Mouse (Mus musculus) intestine, postnatal 0 days (tissue): ENCODE data around the gene Itgb3. TPM values are rescaled to one million over a fixed set of nuclear protein-coding genes. Genes with fewer than 3 reads are reported as not detected.

Experiments
- ATAC-seq: fragments of 200-750 bp; cut with Nextera tagmentation; 2 replicates; pipeline ENCODE4 v1.8.0; 2017; ENCODE audit warnings: mild to moderate bottlenecking, moderate TSS enrichment, moderate library complexity
- H3K27ac ChIP-seq: fragments of 300-500 bp; sonication (generic); 2 replicates; pipeline ENCODE4 v1.5.1; 2014; ENCODE audit warnings: mild to moderate bottlenecking, low read depth, low read length, moderate library complexity
- H3K27me3 ChIP-seq: fragments of 300-500 bp; sonication (generic); replicated peaks from 2 replicates; pipeline ENCODE4 v1.6.1; 2014; ENCODE audit warnings: low read length, mixed read lengths; ENCODE audit not compliant: control insufficient read depth, insufficient read depth
- H3K36me3 ChIP-seq: fragments of 300-500 bp; sonication (generic); 2 replicates; pipeline ENCODE4 v1.6.1; 2014; ENCODE audit warnings: mild to moderate bottlenecking, moderate library complexity; ENCODE audit not compliant: control insufficient read depth, insufficient read depth
- H3K4me1 ChIP-seq: fragments of 300-500 bp; sonication (generic); replicated peaks from 2 replicates; pipeline ENCODE4 v1.6.1; 2014; ENCODE audit warnings: antibody characterized with exemption, low read length, mixed read lengths; ENCODE audit not compliant: control insufficient read depth, insufficient read depth
- H3K4me2 ChIP-seq: fragments of 300-500 bp; sonication (generic); replicated peaks from 2 replicates; pipeline ENCODE4 v1.6.1; 2014; ENCODE audit warnings: low read depth, mild to moderate bottlenecking, moderate library complexity
- H3K4me3 ChIP-seq: fragments of 300-500 bp; sonication (generic); 2 replicates; pipeline ENCODE4 v1.5.1; 2014; ENCODE audit warnings: low read depth, low read length
- H3K9ac ChIP-seq: fragments of 300-500 bp; sonication (generic); 2 replicates; pipeline ENCODE4 v1.6.1; 2014; ENCODE audit warnings: mild to moderate bottlenecking, low read depth, low read length
- H3K9me3 ChIP-seq: fragments of 300-500 bp; sonication (generic); 2 replicates; pipeline ENCODE4 v1.6.1; 2016; ENCODE audit warnings: mixed run types; ENCODE audit not compliant: control insufficient read depth
- CTCF ChIP-seq: sonication (generic); IDR thresholded peaks from 2 replicates; pipeline ENCODE4 v1.5.1; 2016; ENCODE audit warnings: low read depth, mild to moderate bottlenecking, control low read depth, antibody characterized with exemption, moderate library complexity
- WGBS: fragments of 180-500 bp; shearing (Covaris S2); extraction: QIAGEN DNeasy Blood & Tissue Kit; methylation state at CpG from one replicate; pipeline ENCODE4 v1.1.7; 2014; 5-methylcytosine and 5-hydroxymethylcytosine counted together
- polyA plus RNA-seq: library from polyadenylated mRNA; unstranded; fragments of >200 nt; fragmentation: Nextera tagmentation; extraction: Ambion mirVana; gene quantifications from 2 replicates; pipeline ENCODE4 v1.2.1, GENCODE M21; 2015

The Itgb3 gene
- polyA plus RNA-seq, 1 experiment from 2014 or later: 5.3 TPM

GRCm38 (mm10) chr11:104661106-104661505 lies 53.3 kb downstream of the Itgb3 start:
- no peak overlapping the region for H3K9ac ChIP-seq
- H3K27me3 ChIP-seq: no peaks in the 10 kb centered on the region
- H3K4me3 ChIP-seq: no peak overlapping the region
- H3K27ac ChIP-seq: no peak overlapping the region
- WGBS: 86% methylated on average over 5 of the region's 5 CpGs
- no peak for TF ChIP-seq CTCF
- ATAC-seq: no peak
- no peaks in the 10 kb centered on the region for H3K9me3 ChIP-seq
- H3K4me2 ChIP-seq: no peak overlapping the region
- H3K4me1 ChIP-seq: no peaks in the 10 kb centered on the region
- peaks cover 5% of the 10 kb centered on the region; the same call in 1 of the 2 replicates for H3K36me3 ChIP-seq

- Histone ChIP-seq H3K4me1 (no peaks in the 10 kb centered on the region), H3K36me3 (peaks cover 5% of the 10 kb centered on the region; the same call in 1 of the 2 replicates), H3K27ac (no peak overlapping the region), H3K9ac (no peak overlapping the region), H3K4me2 (no peak overlapping the region), H3K9me3 (no peaks in the 10 kb centered on the region), H3K27me3 (no peaks in the 10 kb centered on the region), H3K4me3 (no peak overlapping the region)
- ATAC-seq: no peak
- TF ChIP-seq CTCF: peak; percentile 49
- WGBS: 79% methylated on average over 20 of the region's 20 CpGs
Observed at GRCm38 (mm10) chr11:104661531-104662205, 53.9 kb downstream of the Itgb3 start.

GRCm38 (mm10) chr11:104662573-104662972 lies 54.8 kb downstream of the Itgb3 start:
- Histone ChIP-seq H3K4me3 (no peak overlapping the region), H3K4me1 (no peaks in the 10 kb centered on the region), H3K9ac (no peak overlapping the region), H3K27ac (no peak overlapping the region), H3K4me2 (no peak overlapping the region), H3K9me3 (no peaks in the 10 kb centered on the region), H3K27me3 (no peaks in the 10 kb centered on the region), H3K36me3 (peaks cover 5% of the 10 kb centered on the region; the same call in 1 of the 2 replicates)
- TF ChIP-seq CTCF: no peak
- WGBS: 84% methylated on average over 11 of the region's 11 CpGs
- no peak for ATAC-seq

GRCm38 (mm10) chr11:104663241-104663877 lies 55.6 kb downstream of the Itgb3 start:
- no peak overlapping the region for H3K27ac ChIP-seq
- no peaks in the 10 kb centered on the region for H3K27me3 ChIP-seq
- no peaks in the 10 kb centered on the region for H3K4me1 ChIP-seq
- no peak overlapping the region for H3K9ac ChIP-seq
- no peaks in the 10 kb centered on the region for H3K9me3 ChIP-seq
- ATAC-seq: no peak
- no peak for TF ChIP-seq CTCF
- 63% methylated on average over 6 of the region's 6 CpGs for WGBS
- H3K36me3 ChIP-seq: peaks cover 5% of the 10 kb centered on the region; the same call in 1 of the 2 replicates
- no peak overlapping the region for H3K4me3 ChIP-seq
- H3K4me2 ChIP-seq: no peak overlapping the region

GRCm38 (mm10) chr11:104663878-104664261 lies 56.1 kb downstream of the Itgb3 start:
- Histone ChIP-seq H3K9ac (no peak overlapping the region), H3K27ac (no peak overlapping the region), H3K4me1 (no peaks in the 10 kb centered on the region), H3K36me3 (peaks cover 5% of the 10 kb centered on the region; the same call in 1 of the 2 replicates), H3K27me3 (no peaks in the 10 kb centered on the region), H3K4me2 (no peak overlapping the region), H3K9me3 (no peaks in the 10 kb centered on the region), H3K4me3 (no peak overlapping the region)
- no peak for TF ChIP-seq CTCF
- WGBS: 58% methylated on average over 3 of the region's 3 CpGs
- no peak for ATAC-seq

GRCm38 (mm10) chr11:104664441-104664840 lies 56.6 kb downstream of the Itgb3 start:
- no peak overlapping the region for H3K4me3 ChIP-seq
- no peak overlapping the region for H3K27ac ChIP-seq
- H3K36me3 ChIP-seq: peaks cover 5% of the 10 kb centered on the region; the same call in 1 of the 2 replicates
- ATAC-seq: no peak
- H3K9me3 ChIP-seq: no peaks in the 10 kb centered on the region
- no peak overlapping the region for H3K9ac ChIP-seq
- no peaks in the 10 kb centered on the region for H3K4me1 ChIP-seq
- TF ChIP-seq CTCF: no peak
- no peak overlapping the region for H3K4me2 ChIP-seq
- H3K27me3 ChIP-seq: no peaks in the 10 kb centered on the region
